ENCODE assay signal across 8 mouse cellular contexts in genomic region chr2:160887284-160887683, GRCm38 (mm10). TPM values are rescaled to one million over a fixed set of nuclear protein-coding genes. Genes with fewer than 3 reads are reported as not detected.
DNase-seq lines count a peak whose midpoint lies in the region; ATAC-seq and TF ChIP-seq lines count a peak whose summit lies in the region.

No protein-coding gene starts in this region.

- no peak overlapping the region for H3K4me3 ChIP-seq in bone marrow, adult 2 months (replicated peaks; ENCODE audit: control insufficient read depth, low read depth, low read length)
- H3K4me3 ChIP-seq in embryonic facial prominence, embryonic 15.5 days (replicated peaks): peak overlapping the region; percentile 47
- H3K4me3 ChIP-seq in limb, embryonic 13.5 days: peak overlapping the region; percentile 52
- H3K4me3 ChIP-seq in midbrain, embryonic 16.5 days (ENCODE audit: low read depth, low read length): peak overlapping the region; percentile 48

- H3K36me3 ChIP-seq in embryonic facial prominence, embryonic 15.5 days: no peaks in the 10 kb centered on the region
- H3K36me3 ChIP-seq in limb, embryonic 13.5 days: no peaks in the 10 kb centered on the region
- H3K36me3 ChIP-seq in midbrain, embryonic 16.5 days (ENCODE audit: control insufficient read depth, insufficient read depth, low read length): no peaks in the 10 kb centered on the region

- H3K4me2 ChIP-seq in embryonic facial prominence, embryonic 15.5 days (replicated peaks): peak overlapping the region; percentile 90
- peak overlapping the region; percentile 96 for H3K4me2 ChIP-seq in limb, embryonic 13.5 days (replicated peaks)
- H3K4me2 ChIP-seq in midbrain, embryonic 16.5 days (ENCODE audit: low read length): peak overlapping the region; percentile 95

- H3K27me3 ChIP-seq in embryonic facial prominence, embryonic 15.5 days: no peaks in the 10 kb centered on the region; the same call in 1 of the 2 replicates
- H3K27me3 ChIP-seq in limb, embryonic 13.5 days: peaks cover 6% of the 10 kb centered on the region
- peaks cover 10% of the 10 kb centered on the region for H3K27me3 ChIP-seq in midbrain, embryonic 16.5 days (ENCODE audit: control insufficient read depth, insufficient read depth, low read depth, low read length)

- peak; percentile 56 for DNase-seq in 416B (ENCODE audit: low read depth)
- DNase-seq in heart, adult 9 months (ENCODE audit: low spot score in 2 of 2): peak; percentile 64 to 87
- DNase-seq in kidney, adult 9 months: peak; percentile 95
- peak; percentile 38 to 58 for DNase-seq in spleen, postnatal 14 days (ENCODE audit: low spot score in 2 of 2)

- H3K9ac ChIP-seq in embryonic facial prominence, embryonic 15.5 days: no peak overlapping the region
- no peak overlapping the region for H3K9ac ChIP-seq in limb, embryonic 13.5 days
- peak overlapping the region; percentile 58; the same call in 1 of the 2 replicates for H3K9ac ChIP-seq in midbrain, embryonic 16.5 days (ENCODE audit: low read depth, low read length)

- TF ChIP-seq POLR2A in bone marrow, adult 2 months (IDR thresholded peaks at IDR 0.05; ENCODE audit: borderline replicate concordance, control insufficient read depth, low read depth, low read length): no peak

- H3K27ac ChIP-seq in bone marrow, adult 2 months (ENCODE audit: control insufficient read depth, insufficient read depth, low read depth, low read length, poor library complexity): no peak overlapping the region
- no peak overlapping the region for H3K27ac ChIP-seq in embryonic facial prominence, embryonic 15.5 days (replicated peaks)
- H3K27ac ChIP-seq in limb, embryonic 13.5 days: no peak overlapping the region
- H3K27ac ChIP-seq in midbrain, embryonic 16.5 days (ENCODE audit: low read length): no peak overlapping the region

- 4% methylated on average over 11 of the region's 11 CpGs for WGBS in bone marrow, adult 2 months
- 3% methylated on average over 11 of the region's 11 CpGs for WGBS in embryonic facial prominence, embryonic 15.5 days
- WGBS in limb, embryonic 13.5 days: 1% methylated on average over 11 of the region's 11 CpGs
- WGBS in midbrain, embryonic 16.5 days: 2% methylated on average over 11 of the region's 11 CpGs

- peak; percentile 86 for TF ChIP-seq CTCF in bone marrow, adult 2 months (IDR thresholded peaks at IDR 0.05; ENCODE audit: control insufficient read depth, insufficient read depth, low read length)

- no peaks in the 10 kb centered on the region for H3K4me1 ChIP-seq in bone marrow, adult 2 months (ENCODE audit: control insufficient read depth, insufficient read depth, low read length)
- peaks cover 8% of the 10 kb centered on the region for H3K4me1 ChIP-seq in embryonic facial prominence, embryonic 15.5 days
- peaks cover 5% of the 10 kb centered on the region for H3K4me1 ChIP-seq in limb, embryonic 13.5 days
- peaks cover 6% of the 10 kb centered on the region; the same call in 1 of the 2 replicates for H3K4me1 ChIP-seq in midbrain, embryonic 16.5 days (ENCODE audit: control insufficient read depth, insufficient read depth, low read length)

- no peaks in the 10 kb centered on the region for H3K9me3 ChIP-seq in embryonic facial prominence, embryonic 15.5 days (replicated peaks)
- H3K9me3 ChIP-seq in limb, embryonic 13.5 days: no peaks in the 10 kb centered on the region
- H3K9me3 ChIP-seq in midbrain, embryonic 16.5 days (replicated peaks; ENCODE audit: control insufficient read depth, low read length, poor library complexity, severe bottlenecking): no peaks in the 10 kb centered on the region

- peak; percentile 74; the same call in 1 of the 2 replicates for ATAC-seq in embryonic facial prominence, embryonic 15.5 days (ENCODE audit: insufficient number of reproducible peaks, low FRiP score, low TSS enrichment, low read depth)
- peak; percentile 73; the same call in 1 of the 2 replicates for ATAC-seq in limb, embryonic 13.5 days (ENCODE audit: low FRiP score, low read depth)
- ATAC-seq in midbrain, embryonic 16.5 days: peak; percentile 91

RNA-seq across cellular contexts. Expression of gene Lpin3, which starts 6.8 kb away (rescaled TPM):
- polyA plus RNA-seq in bone marrow, adult 2 months (2011; ENCODE audit: insufficient read depth, insufficient read length, low replicate concordance, missing spikeins): 1.9 TPM in 1 of 2 replicates, not detected in the other
- polyA plus RNA-seq in embryonic facial prominence, embryonic 15.5 days (2015; fragmentation: Nextera tagmentation; extraction: Ambion mirVana): 4.7 and 5.1 TPM in 2 replicates
- polyA plus RNA-seq in limb, embryonic 13.5 days (2015; fragmentation: Nextera tagmentation; extraction: Ambion mirVana): 2.4 and 2.9 TPM in 2 replicates
- 0.33 and 0.45 TPM in 2 replicates for polyA plus RNA-seq in midbrain, embryonic 16.5 days (2015; fragmentation: Nextera tagmentation; extraction: Ambion mirVana)

RNA-seq across cellular contexts. Expression of gene Zhx3, which starts 14.5 kb away (rescaled TPM):
- polyA plus RNA-seq in bone marrow, adult 2 months (2011; ENCODE audit: insufficient read depth, insufficient read length, low replicate concordance, missing spikeins): 2.9 and 3.5 TPM in 2 replicates
- polyA plus RNA-seq in embryonic facial prominence, embryonic 15.5 days (2015; fragmentation: Nextera tagmentation; extraction: Ambion mirVana): 13.2 and 14.3 TPM in 2 replicates
- 12.6 and 12.9 TPM in 2 replicates for polyA plus RNA-seq in limb, embryonic 13.5 days (2015; fragmentation: Nextera tagmentation; extraction: Ambion mirVana)
- 21.1 and 22.6 TPM in 2 replicates for polyA plus RNA-seq in midbrain, embryonic 16.5 days (2015; fragmentation: Nextera tagmentation; extraction: Ambion mirVana)

RNA-seq across cellular contexts. Expression of gene Emilin3, which starts 24.8 kb away (rescaled TPM):
- 0.57 TPM in 1 of 2 replicates, not detected in the other for polyA plus RNA-seq in bone marrow, adult 2 months (2011; ENCODE audit: insufficient read depth, insufficient read length, low replicate concordance, missing spikeins)
- 51.3 and 51.9 TPM in 2 replicates for polyA plus RNA-seq in embryonic facial prominence, embryonic 15.5 days (2015; fragmentation: Nextera tagmentation; extraction: Ambion mirVana)
- 28.3 and 30.2 TPM in 2 replicates for polyA plus RNA-seq in limb, embryonic 13.5 days (2015; fragmentation: Nextera tagmentation; extraction: Ambion mirVana)
- 0.58 and 0.65 TPM in 2 replicates for polyA plus RNA-seq in midbrain, embryonic 16.5 days (2015; fragmentation: Nextera tagmentation; extraction: Ambion mirVana)

Comparison
In these comparisons a context has a peak if more than half of its experiments do, and no peak if none do; other contexts are left out.
1. RNA of gene Emilin3, which starts 24.8 kb away (polyA plus RNA-seq): 51.3 to 51.9 TPM in embryonic facial prominence, embryonic 15.5 days and 28.3 to 30.2 TPM in limb, embryonic 13.5 days; 0.58 to 0.65 TPM in midbrain, embryonic 16.5 days and 0.57 TPM in bone marrow, adult 2 months; every median in the first group is over 10 times any median in the second.
2. Peak in every context shown above with its lines, with median percentiles within 50 percentile points of each other: DNase-seq, ATAC-seq and H3K4me2 ChIP-seq.